Mouse (Mus musculus) G1E (cell line): ENCODE data around the gene Tom1l1.
"Not testable (repeated sequence)": the region's sequence is repeated elsewhere in the genome, so short reads cannot be mapped to it uniquely, and the experiment has no call there.

Source experiments
- CTCF ChIP-seq: IDR thresholded peaks from 2 replicates; pipeline ENCODE4 v1.5.1; 2012; ENCODE audit warnings: low read depth, low read length, inconsistent platforms, mixed read lengths
- GATA1 ChIP-seq: IDR thresholded peaks from 2 replicates; pipeline ENCODE4 v1.6.1; 2012; ENCODE audit warnings: borderline replicate concordance, low read length, inconsistent platforms, mixed read lengths
- TAL1 ChIP-seq: conservative IDR thresholded peaks from 2 replicates; pipeline ENCODE4 v1.6.1; 2012; ENCODE audit warnings: low read depth, low read length, inconsistent platforms, mixed read lengths

DNA sequence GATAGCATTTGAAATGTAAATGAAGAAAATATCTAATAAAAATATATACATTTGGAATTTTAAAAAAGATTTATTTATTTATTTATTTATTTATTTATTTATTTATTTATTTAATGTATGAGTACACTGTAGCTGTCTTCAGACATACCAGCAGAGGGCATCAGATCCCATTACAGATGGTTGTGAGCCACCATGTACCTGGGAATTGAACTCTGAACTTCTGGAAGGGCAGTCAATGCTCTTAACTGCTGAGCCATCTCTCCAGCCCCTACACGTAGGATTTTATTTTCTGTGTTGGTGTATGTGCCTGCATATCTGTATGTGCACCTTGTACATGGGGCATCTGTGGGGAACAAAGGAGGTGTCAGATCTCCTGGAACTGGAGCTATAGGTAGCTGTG is 19.0 kb upstream of the Tom1l1 start:
- not testable (repeated sequence) for TF ChIP-seq CTCF, GATA1, TAL1
